ENCODE assay signal across 31 mouse cellular contexts in the genomic region with DNA sequence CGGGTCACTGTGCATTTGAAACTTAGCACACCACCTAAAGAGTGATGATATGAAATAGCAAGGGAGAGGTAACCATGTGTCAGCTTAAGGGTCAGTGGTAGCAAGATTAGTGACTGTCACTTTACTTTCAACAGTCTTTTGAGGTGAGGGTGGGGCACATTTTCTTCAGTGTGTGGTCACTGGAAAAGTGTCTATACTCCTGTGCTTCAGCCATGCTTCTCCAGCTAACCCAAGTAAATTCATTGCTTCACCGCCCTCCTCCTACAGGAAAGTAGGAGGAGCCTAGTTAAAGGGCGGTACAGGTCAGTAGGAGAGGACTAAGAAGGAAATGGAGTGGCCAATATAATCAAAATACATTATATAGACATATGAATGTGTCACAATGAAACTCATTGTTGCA.
"Had no signal": no experiment of that assay in that cellular context is flagged by ENCODE, and none has a peak within 500 bp of the region (broad histone marks: within the 10 kb centered on the region; RNA-seq: fewer than 3 reads in every experiment).

No protein-coding gene starts in this region.

- H3K36me3 ChIP-seq: limb, embryonic 10.5 days; limb, embryonic 12.5 days; limb, embryonic 13.5 days; limb, embryonic 15.5 days; liver, embryonic 12.5 days; liver, embryonic 13.5 days; liver, embryonic 15.5 days; lung, embryonic 15.5 days; midbrain, embryonic 12.5 days; midbrain, embryonic 13.5 days; midbrain, embryonic 15.5 days; neural tube, embryonic 12.5 days had no signal

- H3K27me3 ChIP-seq: limb, embryonic 12.5 days; limb, embryonic 13.5 days; limb, embryonic 15.5 days; liver, embryonic 12.5 days; liver, embryonic 13.5 days; liver, embryonic 15.5 days; lung, embryonic 15.5 days; midbrain, embryonic 12.5 days; midbrain, embryonic 13.5 days; midbrain, embryonic 15.5 days; neural tube, embryonic 12.5 days had no signal

- DNase-seq: left cerebral cortex, postnatal 4 days; liver; liver, embryonic 13.5 days; liver, postnatal 0 days; lung, adult 18-20 months; lung, adult 2 months; lung, embryonic 14.5 days; lung, postnatal 10 days; lung, postnatal 14 days; lung, postnatal 36 days; lung, postnatal 4 days; midbrain, embryonic 14.5 days had no signal

- H3K4me3 ChIP-seq: left cerebral cortex, adult 2 months; limb, embryonic 10.5 days; limb, embryonic 12.5 days; limb, embryonic 13.5 days; limb, embryonic 15.5 days; liver, embryonic 12.5 days; liver, embryonic 13.5 days; liver, embryonic 15.5 days; lung, embryonic 15.5 days; megakaryocyte, embryonic 14.5 days; midbrain, embryonic 12.5 days; midbrain, embryonic 13.5 days; midbrain, embryonic 15.5 days; myocyte; neural tube, embryonic 12.5 days had no signal

- H3K4me2 ChIP-seq: limb, embryonic 12.5 days; limb, embryonic 13.5 days; limb, embryonic 15.5 days; liver, embryonic 11.5 days; liver, embryonic 12.5 days; liver, embryonic 13.5 days; liver, embryonic 15.5 days; lung, embryonic 14.5 days; lung, embryonic 15.5 days; midbrain, embryonic 12.5 days; midbrain, embryonic 13.5 days; midbrain, embryonic 15.5 days; neural tube, embryonic 12.5 days had no signal

- H3K4me1 ChIP-seq: limb, embryonic 10.5 days; limb, embryonic 12.5 days; limb, embryonic 13.5 days; limb, embryonic 15.5 days; liver, embryonic 13.5 days; lung, embryonic 15.5 days; midbrain, embryonic 12.5 days; midbrain, embryonic 13.5 days; midbrain, embryonic 15.5 days; neural tube, embryonic 12.5 days had no signal

- ATAC-seq: liver, embryonic 12.5 days; liver, postnatal 0 days; lung, postnatal 0 days; midbrain, embryonic 13.5 days; midbrain, embryonic 15.5 days; midbrain, embryonic 16.5 days had no signal

- H3K9ac ChIP-seq: limb, embryonic 12.5 days; limb, embryonic 13.5 days; limb, embryonic 15.5 days; liver, embryonic 12.5 days; liver, embryonic 13.5 days; liver, embryonic 14.5 days; liver, embryonic 15.5 days; liver, postnatal 0 days; lung, embryonic 14.5 days; lung, embryonic 15.5 days; midbrain, embryonic 12.5 days; midbrain, embryonic 13.5 days; midbrain, embryonic 15.5 days; neural tube, embryonic 12.5 days had no signal

- H3K27ac ChIP-seq: left cerebral cortex, adult 2 months; limb, embryonic 10.5 days; limb, embryonic 12.5 days; limb, embryonic 13.5 days; limb, embryonic 15.5 days; liver, embryonic 12.5 days; liver, embryonic 13.5 days; liver, embryonic 14.5 days; liver, embryonic 15.5 days; lung, embryonic 15.5 days; macrophage; midbrain, embryonic 12.5 days; midbrain, embryonic 13.5 days; midbrain, embryonic 15.5 days; neural tube, embryonic 12.5 days had no signal

- H3K9me3 ChIP-seq: limb, embryonic 10.5 days; limb, embryonic 12.5 days; limb, embryonic 13.5 days; limb, embryonic 15.5 days; liver, embryonic 12.5 days; liver, embryonic 13.5 days; liver, embryonic 15.5 days; lung, embryonic 15.5 days; megakaryocyte, embryonic 14.5 days; midbrain, embryonic 12.5 days; midbrain, embryonic 13.5 days; midbrain, embryonic 15.5 days; neural tube, embryonic 12.5 days had no signal
